Mouse (Mus musculus) embryonic facial prominence, embryonic 13.5 days (tissue): ENCODE measurements at regions not wholly inside any gene's neighbourhood (a gene's known extent, or its start where the extent isn't known, plus 50 kb on each side); places are given as distances from the start of the nearest gene placed in this dataset.

ENCODE experiments used
- ATAC-seq: fragments of 200-750 bp; cut with Nextera tagmentation; 2 replicates; pipeline ENCODE4 v1.8.0; 2017; ENCODE audit warnings: low read depth; ENCODE audit not compliant: insufficient number of reproducible peaks, insufficient read depth, low FRiP score, low TSS enrichment
- H3K27ac ChIP-seq: fragments of 300-500 bp; sonication (generic); 2 replicates; pipeline ENCODE4 v1.5.1; 2015; ENCODE audit warnings: moderate library complexity, mild to moderate bottlenecking, inconsistent platforms
- H3K27me3 ChIP-seq: fragments of 300-500 bp; sonication (generic); 2 replicates; pipeline ENCODE4 v1.6.1; 2015; ENCODE audit warnings: mild to moderate bottlenecking, inconsistent platforms
- H3K36me3 ChIP-seq: fragments of 300-500 bp; sonication (generic); 2 replicates; pipeline ENCODE4 v1.6.1; 2015; ENCODE audit warnings: mild to moderate bottlenecking, inconsistent platforms
- H3K4me1 ChIP-seq: fragments of 300-500 bp; sonication (generic); 2 replicates; pipeline ENCODE4 v1.6.1; 2015; ENCODE audit warnings: inconsistent platforms
- H3K4me2 ChIP-seq: fragments of 300-500 bp; sonication (generic); 2 replicates; pipeline ENCODE4 v1.6.1; 2015; ENCODE audit warnings: moderate library complexity, mild to moderate bottlenecking, inconsistent platforms
- H3K4me3 ChIP-seq: fragments of 300-500 bp; sonication (generic); 2 replicates; pipeline ENCODE4 v1.5.1; 2015; ENCODE audit warnings: mild to moderate bottlenecking, inconsistent platforms
- H3K9ac ChIP-seq: fragments of 300-500 bp; sonication (generic); 2 replicates; pipeline ENCODE4 v1.6.1; 2015; ENCODE audit warnings: mild to moderate bottlenecking, inconsistent platforms
- H3K9me3 ChIP-seq: fragments of 300-500 bp; sonication (generic); 2 replicates; pipeline ENCODE4 v1.6.1; 2016; ENCODE audit warnings: inconsistent platforms
- WGBS: fragments of 180-500 bp; shearing (Covaris S2); methylation state at CpG from one replicate; pipeline ENCODE4 v1.1.7; 2015; ENCODE audit warnings: mixed read lengths; 5-methylcytosine and 5-hydroxymethylcytosine counted together

- H3K36me3 ChIP-seq: no peaks in the 10 kb centered on the region
- peaks cover 12% of the 10 kb centered on the region; the same call in 1 of the 2 replicates for H3K27me3 ChIP-seq
- WGBS: 19% methylated on average over 3 of the region's 3 CpGs
- H3K9ac ChIP-seq: no peak overlapping the region
- H3K4me1 ChIP-seq: peaks cover 14% of the 10 kb centered on the region; the same call in 1 of the 2 replicates
- peak overlapping the region; percentile 61; the same call in 1 of the 2 replicates for H3K4me2 ChIP-seq
- no peak for ATAC-seq
- H3K4me3 ChIP-seq: no peak overlapping the region
- H3K27ac ChIP-seq: no peak overlapping the region
- no peaks in the 10 kb centered on the region for H3K9me3 ChIP-seq
Measured at GRCm38 (mm10) chr7:69991982-69992381, 374.6 kb downstream of the Nr2f2 start.

GRCm38 (mm10) chr7:69988704-69989103, 377.8 kb downstream of the Nr2f2 start:
- Histone ChIP-seq H3K27me3 (peaks cover 12% of the 10 kb centered on the region; the same call in 1 of the 2 replicates), H3K36me3 (no peaks in the 10 kb centered on the region), H3K4me3 (no peak overlapping the region), H3K4me2 (no peak overlapping the region), H3K9me3 (no peaks in the 10 kb centered on the region), H3K27ac (no peak overlapping the region), H3K9ac (no peak overlapping the region), H3K4me1 (peaks cover 14% of the 10 kb centered on the region; the same call in 1 of the 2 replicates)
- 15% methylated on average over 5 of the region's 5 CpGs for WGBS
- no peak for ATAC-seq

- no peak overlapping the region for H3K4me2 ChIP-seq
- H3K9ac ChIP-seq: no peak overlapping the region
- no peaks in the 10 kb centered on the region for H3K36me3 ChIP-seq
- H3K27ac ChIP-seq: no peak overlapping the region
- ATAC-seq: no peak
- no peaks in the 10 kb centered on the region for H3K27me3 ChIP-seq
- H3K4me3 ChIP-seq: no peak overlapping the region
- H3K9me3 ChIP-seq: no peaks in the 10 kb centered on the region
- 76% methylated on average over 2 of the region's 2 CpGs for WGBS
- no peaks in the 10 kb centered on the region for H3K4me1 ChIP-seq
Measured at GRCm38 (mm10) chr7:69981301-69981700, 385.2 kb downstream of the Nr2f2 start.

- no peak for ATAC-seq
- Histone ChIP-seq H3K27ac (no peak overlapping the region), H3K9me3 (no peaks in the 10 kb centered on the region), H3K4me2 (no peak overlapping the region), H3K27me3 (no peaks in the 10 kb centered on the region), H3K4me1 (no peaks in the 10 kb centered on the region), H3K9ac (no peak overlapping the region), H3K4me3 (no peak overlapping the region), H3K36me3 (no peaks in the 10 kb centered on the region)
- 81% methylated on average over 3 of the region's 3 CpGs for WGBS
Measured at GRCm38 (mm10) chr7:69976369-69976768, 390.2 kb downstream of the Nr2f2 start.

GRCm38 (mm10) chr7:69964002-69964401, 402.5 kb downstream of the Nr2f2 start:
- no peak overlapping the region for H3K27ac ChIP-seq
- H3K4me3 ChIP-seq: no peak overlapping the region
- 50% methylated on average over 8 of the region's 8 CpGs for WGBS
- H3K9ac ChIP-seq: no peak overlapping the region
- no peaks in the 10 kb centered on the region for H3K27me3 ChIP-seq
- H3K36me3 ChIP-seq: no peaks in the 10 kb centered on the region
- no peak for ATAC-seq
- no peak overlapping the region for H3K4me2 ChIP-seq
- H3K4me1 ChIP-seq: no peaks in the 10 kb centered on the region
- no peaks in the 10 kb centered on the region for H3K9me3 ChIP-seq

- no peak overlapping the region for H3K4me2 ChIP-seq
- WGBS: 34% methylated on average over 6 of the region's 6 CpGs
- H3K27ac ChIP-seq: no peak overlapping the region
- ATAC-seq: no peak
- no peak overlapping the region for H3K9ac ChIP-seq
- H3K36me3 ChIP-seq: no peaks in the 10 kb centered on the region
- no peaks in the 10 kb centered on the region for H3K4me1 ChIP-seq
- no peaks in the 10 kb centered on the region for H3K27me3 ChIP-seq
- no peak overlapping the region for H3K4me3 ChIP-seq
- H3K9me3 ChIP-seq: no peaks in the 10 kb centered on the region
Measured at GRCm38 (mm10) chr7:69950221-69950670, 416.3 kb downstream of the Nr2f2 start.

GRCm38 (mm10) chr7:69949647-69950121, 416.9 kb downstream of the Nr2f2 start:
- no peak overlapping the region for H3K4me2 ChIP-seq
- WGBS: 55% methylated on average over 10 of the region's 10 CpGs
- H3K4me1 ChIP-seq: no peaks in the 10 kb centered on the region
- H3K9me3 ChIP-seq: no peaks in the 10 kb centered on the region
- no peak for ATAC-seq
- no peaks in the 10 kb centered on the region for H3K27me3 ChIP-seq
- H3K9ac ChIP-seq: no peak overlapping the region
- H3K27ac ChIP-seq: no peak overlapping the region
- H3K4me3 ChIP-seq: no peak overlapping the region
- no peaks in the 10 kb centered on the region for H3K36me3 ChIP-seq

GRCm38 (mm10) chr7:69946396-69946795, 420.1 kb downstream of the Nr2f2 start:
- 85% methylated on average over 3 of the region's 3 CpGs for WGBS
- Histone ChIP-seq H3K9me3 (no peaks in the 10 kb centered on the region), H3K4me1 (no peaks in the 10 kb centered on the region), H3K27me3 (no peaks in the 10 kb centered on the region), H3K4me2 (no peak overlapping the region), H3K9ac (no peak overlapping the region), H3K36me3 (no peaks in the 10 kb centered on the region), H3K27ac (no peak overlapping the region), H3K4me3 (no peak overlapping the region)
- no peak for ATAC-seq

GRCm38 (mm10) chr7:69941881-69942280, 424.7 kb downstream of the Nr2f2 start:
- no peak overlapping the region for H3K27ac ChIP-seq
- H3K4me3 ChIP-seq: no peak overlapping the region
- H3K27me3 ChIP-seq: no peaks in the 10 kb centered on the region
- no peaks in the 10 kb centered on the region for H3K9me3 ChIP-seq
- no peaks in the 10 kb centered on the region for H3K36me3 ChIP-seq
- no peak overlapping the region for H3K9ac ChIP-seq
- ATAC-seq: no peak
- no peaks in the 10 kb centered on the region for H3K4me1 ChIP-seq
- WGBS: 94% methylated on average over 6 of the region's 6 CpGs
- no peak overlapping the region for H3K4me2 ChIP-seq

GRCm38 (mm10) chr7:69925261-69925660, 441.3 kb downstream of the Nr2f2 start:
- ATAC-seq: no peak
- Histone ChIP-seq H3K4me1 (no peaks in the 10 kb centered on the region), H3K4me3 (no peak overlapping the region), H3K36me3 (no peaks in the 10 kb centered on the region), H3K27me3 (no peaks in the 10 kb centered on the region), H3K9me3 (no peaks in the 10 kb centered on the region), H3K27ac (no peak overlapping the region), H3K9ac (no peak overlapping the region), H3K4me2 (no peak overlapping the region)
- WGBS: 85% methylated on average over 5 of the region's 5 CpGs

GRCm38 (mm10) chr7:69924551-69924950, 442.0 kb downstream of the Nr2f2 start:
- Histone ChIP-seq H3K4me2 (no peak overlapping the region), H3K9me3 (no peaks in the 10 kb centered on the region), H3K27ac (no peak overlapping the region), H3K4me1 (no peaks in the 10 kb centered on the region), H3K4me3 (no peak overlapping the region), H3K36me3 (no peaks in the 10 kb centered on the region), H3K27me3 (no peaks in the 10 kb centered on the region), H3K9ac (no peak overlapping the region)
- no peak for ATAC-seq

- no peaks in the 10 kb centered on the region for H3K36me3 ChIP-seq
- no peak overlapping the region for H3K4me3 ChIP-seq
- no peak for ATAC-seq
- no peak overlapping the region for H3K27ac ChIP-seq
- 77% methylated on average over 4 of the region's 4 CpGs for WGBS
- no peaks in the 10 kb centered on the region for H3K27me3 ChIP-seq
- H3K9ac ChIP-seq: no peak overlapping the region
- no peaks in the 10 kb centered on the region for H3K9me3 ChIP-seq
- H3K4me1 ChIP-seq: no peaks in the 10 kb centered on the region
- H3K4me2 ChIP-seq: no peak overlapping the region
Measured at GRCm38 (mm10) chr7:69911760-69912159, 454.8 kb downstream of the Nr2f2 start.
